Mouse (Mus musculus) megakaryocyte, embryonic 14.5 days (primary cell): Measurements from ENCODE around the gene Rbfox2. TPM values are rescaled to one million over a fixed set of nuclear protein-coding genes. Genes with fewer than 3 reads are reported as not detected.

Experiments used
- H3K27me3 ChIP-seq: replicated peaks from 2 replicates; pipeline ENCODE3; 2012; ENCODE audit warnings: inconsistent platforms
- H3K36me3 ChIP-seq: replicated peaks from 2 replicates; pipeline ENCODE3; 2012; ENCODE audit warnings: low read length, inconsistent platforms, mixed read lengths
- H3K4me1 ChIP-seq: 2 replicates; pipeline ENCODE4 v1.6.1; 2012; ENCODE audit warnings: inconsistent platforms
- H3K4me3 ChIP-seq: replicated peaks from 2 replicates; pipeline ENCODE3; 2012; ENCODE audit warnings: moderate library complexity, mild to moderate bottlenecking, inconsistent platforms
- H3K9me3 ChIP-seq: 2 replicates; pipeline ENCODE4 v1.6.1; 2012; ENCODE audit warnings: inconsistent platforms
- FLI1 ChIP-seq: IDR thresholded peaks from 2 replicates; pipeline ENCODE4 v1.6.1; 2012; ENCODE audit warnings: low read length, inconsistent platforms, mixed read lengths
- GATA1 ChIP-seq: IDR thresholded peaks from 3 replicates; pipeline ENCODE4 v1.6.1; 2012; ENCODE audit warnings: mixed read lengths, low read length, inconsistent platforms, borderline replicate concordance
- polyA plus RNA-seq: library from polyadenylated mRNA; stranded (reverse); fragments of >175 nt; gene quantifications from 2 replicates; pipeline ENCODE4 v1.2.3, GENCODE M21; 2012; ENCODE audit warnings: low replicate concordance; ENCODE audit not compliant: insufficient read depth

Rbfox2 gene
- polyA plus RNA-seq, 1 experiment = 0.76 TPM

DNA sequence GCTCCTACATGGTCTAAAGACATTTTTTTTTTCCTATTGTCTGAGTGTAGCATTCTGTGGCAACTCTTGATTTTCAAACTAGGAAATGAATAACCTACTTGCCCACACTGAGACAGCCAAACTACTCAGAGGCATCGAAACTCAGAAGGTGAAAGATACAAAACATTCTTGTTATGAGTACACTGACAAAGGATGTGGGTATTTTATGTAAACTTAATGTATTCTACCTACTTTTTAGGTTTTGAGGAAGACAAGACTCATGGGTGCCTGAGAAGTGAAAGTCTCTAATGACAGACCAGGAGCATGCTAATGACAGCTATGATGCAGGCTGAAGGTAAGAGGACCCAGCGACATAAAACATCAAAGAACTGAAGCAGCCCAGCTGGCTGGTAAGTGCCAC, 184.0 kb downstream of the Rbfox2 start:
- Histone ChIP-seq H3K4me1 (no peaks in the 10 kb centered on the region), H3K27me3 (peaks cover 3% of the 10 kb centered on the region), H3K4me3 (no peak overlapping the region), H3K36me3 (no peaks in the 10 kb centered on the region), H3K9me3 (no peaks in the 10 kb centered on the region)
- TF ChIP-seq FLI1 (no peak), GATA1 (no peak)

DNA sequence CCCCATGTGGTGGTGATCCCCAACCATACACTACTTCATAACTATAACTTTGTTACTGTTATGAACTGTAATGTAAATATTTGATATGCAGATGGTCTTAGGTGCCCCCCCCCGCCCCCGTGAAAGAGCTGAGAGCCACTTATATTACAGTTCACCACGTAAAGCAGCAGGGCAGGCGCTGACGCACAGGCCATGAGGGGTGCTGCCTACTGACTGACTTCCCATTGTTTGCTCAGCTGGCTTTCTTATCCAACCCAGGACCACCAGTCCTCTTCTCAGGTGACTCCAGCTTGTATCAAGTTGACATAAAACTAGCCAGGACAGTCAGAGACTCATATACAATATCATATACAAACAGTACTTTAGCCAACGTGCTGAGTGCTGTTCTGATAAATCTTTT, 184.6 kb downstream of the Rbfox2 start:
- TF ChIP-seq GATA1 = no peak
- no peak for TF ChIP-seq FLI1
- H3K9me3 ChIP-seq = no peaks in the 10 kb centered on the region
- no peaks in the 10 kb centered on the region for H3K4me1 ChIP-seq
- no peak overlapping the region for H3K4me3 ChIP-seq
- H3K27me3 ChIP-seq = peaks cover 3% of the 10 kb centered on the region
- no peaks in the 10 kb centered on the region for H3K36me3 ChIP-seq

DNA sequence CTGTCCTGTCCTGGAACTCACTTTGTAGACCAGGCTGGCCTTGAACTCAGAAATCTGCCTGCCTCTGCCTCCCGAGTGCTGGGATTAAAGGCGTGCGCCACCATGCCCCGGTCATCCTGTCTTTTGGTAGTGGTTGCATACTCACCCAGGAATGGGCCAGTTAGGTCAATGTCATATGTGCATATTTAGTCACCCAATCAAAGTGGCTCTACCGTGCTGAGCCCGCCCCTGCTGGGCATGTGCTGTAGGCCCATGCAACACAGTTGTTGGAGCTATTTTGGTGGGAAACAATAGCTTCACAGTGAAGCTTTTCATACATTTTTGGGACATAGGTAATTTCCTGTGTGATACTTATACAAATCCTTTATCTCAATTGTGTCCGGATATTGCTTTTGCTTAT, 187.1 kb downstream of the Rbfox2 start:
- no peaks in the 10 kb centered on the region for H3K4me1 ChIP-seq
- no peak overlapping the region for H3K4me3 ChIP-seq
- TF ChIP-seq FLI1 = no peak
- H3K27me3 ChIP-seq = peaks cover 3% of the 10 kb centered on the region
- H3K36me3 ChIP-seq = no peaks in the 10 kb centered on the region
- H3K9me3 ChIP-seq = no peaks in the 10 kb centered on the region

DNA sequence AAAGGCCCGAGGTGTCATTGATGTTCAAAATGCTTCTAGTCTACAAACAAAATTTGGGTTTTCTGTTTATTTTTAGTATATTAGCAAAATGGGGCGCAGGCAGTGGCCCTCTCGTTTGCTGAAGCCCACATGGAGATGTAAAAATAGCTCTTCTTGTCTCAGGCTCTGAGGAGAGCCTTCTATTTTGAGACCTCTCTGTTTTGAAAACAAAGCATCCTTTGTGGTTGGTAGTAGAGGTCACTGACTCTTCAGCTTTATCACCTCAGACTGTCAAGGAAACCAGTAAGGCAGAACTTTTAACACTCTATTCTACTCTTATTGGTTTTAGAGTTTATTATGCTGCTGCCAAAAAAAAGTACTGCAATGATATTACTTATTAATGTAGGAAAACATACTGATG, 189.6 kb downstream of the Rbfox2 start:
- Histone ChIP-seq H3K36me3 (no peaks in the 10 kb centered on the region), H3K4me3 (no peak overlapping the region), H3K4me1 (no peaks in the 10 kb centered on the region), H3K9me3 (no peaks in the 10 kb centered on the region), H3K27me3 (peaks cover 2% of the 10 kb centered on the region)
- TF ChIP-seq FLI1 = no peak
- TF ChIP-seq GATA1 = no peak

DNA sequence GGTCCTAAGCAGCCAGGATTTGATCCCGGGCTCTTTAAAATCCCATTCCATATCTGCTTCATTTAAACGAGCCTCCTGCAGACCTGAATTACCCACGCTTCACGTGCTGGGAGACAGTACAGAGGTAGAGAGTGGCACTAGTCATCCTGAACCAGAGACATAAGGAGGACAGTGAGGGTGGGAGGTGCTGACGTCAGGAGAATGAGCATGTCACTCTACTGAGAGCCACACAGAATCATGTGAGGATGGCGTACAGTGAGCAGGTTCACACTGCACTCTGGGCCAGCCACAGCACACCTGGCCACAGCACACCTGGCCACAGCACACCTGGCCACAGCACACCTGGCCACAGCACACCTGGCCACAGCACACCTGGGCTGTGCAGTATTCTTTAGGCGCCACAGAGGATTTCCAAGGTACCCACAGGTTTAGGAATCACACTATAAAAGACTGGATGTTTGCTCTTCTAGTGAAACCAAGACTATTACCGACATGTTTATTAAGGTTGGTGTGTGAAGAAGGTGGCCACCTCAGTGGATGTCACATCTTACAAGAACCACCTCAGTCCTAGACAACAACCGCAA, 190.6 kb downstream of the Rbfox2 start:
- Histone ChIP-seq H3K9me3 (no peaks in the 10 kb centered on the region), H3K27me3 (peaks cover 3% of the 10 kb centered on the region), H3K4me1 (no peaks in the 10 kb centered on the region), H3K36me3 (no peaks in the 10 kb centered on the region), H3K4me3 (peak overlapping the region; percentile 47)
- TF ChIP-seq GATA1 (no peak), FLI1 (no peak)

DNA sequence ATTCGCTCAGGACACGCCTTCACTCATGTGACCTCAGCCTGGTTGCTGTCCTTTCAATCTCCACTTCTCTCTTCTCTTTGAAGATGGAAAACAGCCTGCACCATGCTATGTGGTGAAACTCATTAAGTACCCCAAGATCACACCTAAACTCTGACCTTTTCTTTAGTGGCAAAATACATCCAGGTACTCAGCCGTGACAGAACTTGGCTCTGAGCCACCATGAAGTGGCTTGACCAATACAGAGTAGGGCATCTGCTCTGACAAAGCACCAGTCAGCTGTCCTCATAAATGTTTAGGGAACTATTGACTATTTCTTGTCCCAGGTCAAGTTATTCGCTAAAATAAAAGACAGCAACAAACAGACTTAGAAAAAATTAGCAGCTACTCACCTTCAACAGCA, 191.3 kb downstream of the Rbfox2 start:
- H3K36me3 ChIP-seq = no peaks in the 10 kb centered on the region
- no peak overlapping the region for H3K4me3 ChIP-seq
- H3K4me1 ChIP-seq = no peaks in the 10 kb centered on the region
- H3K9me3 ChIP-seq = no peaks in the 10 kb centered on the region
- TF ChIP-seq GATA1 (no peak), FLI1 (no peak)
- peaks cover 3% of the 10 kb centered on the region for H3K27me3 ChIP-seq

DNA sequence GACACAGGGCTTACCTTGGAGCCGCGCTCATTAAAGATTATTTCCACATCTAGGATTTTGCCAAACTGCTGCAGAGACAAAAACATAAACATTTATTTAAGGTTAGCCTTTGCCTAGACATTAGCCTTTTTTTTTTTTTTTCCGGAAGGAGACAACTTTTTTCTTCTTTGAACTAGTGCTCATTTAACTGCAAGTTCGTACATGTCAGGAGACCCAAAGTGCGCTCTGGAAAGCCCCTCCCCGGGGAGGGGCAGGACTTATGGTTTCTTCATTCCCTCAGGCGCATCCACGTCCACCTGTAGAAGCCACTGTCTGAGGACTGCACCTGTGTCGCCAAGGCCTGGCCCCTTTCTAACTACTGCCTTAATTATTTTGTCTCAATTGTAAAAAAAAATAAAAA, 193.2 kb downstream of the Rbfox2 start:
- Histone ChIP-seq H3K4me1 (no peaks in the 10 kb centered on the region), H3K4me3 (no peak overlapping the region), H3K36me3 (no peaks in the 10 kb centered on the region), H3K9me3 (no peaks in the 10 kb centered on the region), H3K27me3 (peaks cover 4% of the 10 kb centered on the region)
- no peak for TF ChIP-seq GATA1
- TF ChIP-seq FLI1 = no peak

DNA sequence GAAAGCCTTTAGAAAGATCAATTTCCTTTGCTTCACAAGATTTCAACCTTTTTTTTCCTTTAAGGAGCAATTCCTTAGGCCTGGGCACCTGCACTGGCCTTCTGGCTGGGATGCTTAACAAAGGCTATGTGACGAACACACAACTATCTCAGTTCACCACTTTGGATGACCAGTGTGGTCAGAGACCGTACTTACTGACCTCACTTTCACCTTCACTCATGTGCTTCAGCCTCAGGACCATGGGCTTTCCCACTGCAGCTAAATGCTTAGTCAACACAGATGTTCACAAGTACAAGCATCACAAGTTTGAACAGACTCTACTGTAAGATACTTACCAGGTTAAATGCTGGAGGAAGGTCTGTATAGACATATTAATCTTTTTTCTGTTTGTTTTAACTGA, 194.4 kb downstream of the Rbfox2 start:
- Histone ChIP-seq H3K4me1 (no peaks in the 10 kb centered on the region), H3K4me3 (no peak overlapping the region), H3K9me3 (no peaks in the 10 kb centered on the region), H3K36me3 (no peaks in the 10 kb centered on the region), H3K27me3 (peaks cover 4% of the 10 kb centered on the region)
- TF ChIP-seq GATA1 (no peak), FLI1 (no peak)

DNA sequence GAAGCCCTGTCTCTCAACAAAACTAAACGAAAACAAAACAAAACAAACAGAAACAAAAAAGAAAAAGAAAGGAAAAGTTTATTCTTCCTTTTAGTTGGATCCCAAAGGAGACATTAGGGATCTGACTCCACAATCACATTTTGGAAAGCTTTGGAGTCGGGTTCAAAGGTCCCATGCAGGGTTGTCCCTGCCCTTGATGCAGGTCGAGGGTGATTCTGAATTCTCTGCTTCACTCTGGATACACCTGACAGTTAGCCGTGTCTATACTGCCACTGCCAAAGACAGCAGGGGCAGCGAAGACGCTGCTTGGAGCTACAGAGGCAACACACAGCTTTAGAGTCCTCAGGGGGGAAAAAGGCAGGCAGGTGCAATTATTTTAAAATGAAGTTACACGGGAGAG, 194.9 kb downstream of the Rbfox2 start:
- TF ChIP-seq FLI1 (no peak), GATA1 (no peak)
- Histone ChIP-seq H3K4me3 (no peak overlapping the region), H3K36me3 (no peaks in the 10 kb centered on the region), H3K4me1 (no peaks in the 10 kb centered on the region), H3K27me3 (peaks cover 4% of the 10 kb centered on the region), H3K9me3 (no peaks in the 10 kb centered on the region)

DNA sequence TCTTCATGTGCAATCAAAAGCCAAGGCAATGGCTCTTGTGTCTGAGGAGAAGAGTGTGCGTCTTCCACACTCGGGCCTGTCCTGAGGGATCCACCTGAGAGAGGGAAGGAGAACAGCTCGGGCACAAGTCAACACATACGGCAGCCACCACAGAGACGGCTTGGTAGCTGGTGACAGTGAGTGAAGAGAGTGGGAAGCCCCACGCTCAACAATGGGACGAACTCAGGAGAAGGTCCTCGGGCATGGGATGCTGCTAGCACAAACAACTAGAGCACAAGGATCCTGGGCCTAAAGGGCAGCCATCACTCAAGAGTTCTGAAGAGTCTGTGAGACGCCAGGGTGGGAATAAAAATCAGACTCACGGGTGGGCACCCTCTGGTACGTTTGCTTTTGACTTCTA, 196.4 kb downstream of the Rbfox2 start:
- Histone ChIP-seq H3K27me3 (peaks cover 4% of the 10 kb centered on the region), H3K4me3 (no peak overlapping the region), H3K36me3 (no peaks in the 10 kb centered on the region), H3K4me1 (no peaks in the 10 kb centered on the region), H3K9me3 (no peaks in the 10 kb centered on the region)
- no peak for TF ChIP-seq GATA1
